Mouse (Mus musculus): ENCODE results near the gene Ss18l1. TPM values are rescaled to one million over a fixed set of nuclear protein-coding genes. Genes with fewer than 3 reads are reported as not detected.
A peak's percentile ranks its signal among the peaks of the same experiment; 100 is the strongest.

The Ss18l1 gene
- polyA plus RNA-seq, 1 experiment from 2014 or later, result 70.1 TPM

DNA sequence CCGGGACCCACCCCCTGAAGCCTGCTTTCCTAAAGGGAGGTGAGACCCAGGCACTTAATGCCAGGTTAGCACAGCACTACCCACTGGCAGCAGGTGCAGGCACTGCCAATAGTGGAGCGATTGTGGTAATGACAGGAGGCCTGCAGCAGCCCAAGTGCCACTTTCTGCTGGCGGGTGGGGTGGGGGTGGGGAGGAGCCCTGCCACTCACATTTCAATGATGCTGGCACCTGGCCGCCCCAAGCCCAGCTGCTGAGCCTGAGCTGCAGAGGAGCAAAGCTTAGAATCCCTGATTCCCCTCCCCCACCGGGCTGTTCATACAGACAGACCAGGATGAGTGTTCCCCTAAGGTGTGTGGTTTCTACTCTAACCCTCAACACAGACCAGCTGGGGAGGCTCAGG, 53.4 kb downstream of the Ss18l1 start:
- H3K4me3 ChIP-seq (replicated peaks; ENCODE audit: low read length), result no peak overlapping the region
- H3K36me3 ChIP-seq (ENCODE audit: control insufficient read depth, insufficient read depth), result no peaks in the 10 kb centered on the region
- no peak overlapping the region for H3K4me2 ChIP-seq (ENCODE audit: low read length)
- H3K9me3 ChIP-seq (ENCODE audit: control insufficient read depth, low read length), result no peaks in the 10 kb centered on the region
- peaks cover 8% of the 10 kb centered on the region; the same call in 1 of the 2 replicates for H3K27me3 ChIP-seq (replicated peaks; ENCODE audit: control insufficient read depth, insufficient read depth, low read length)
- 22% methylated on average over 5 of the region's 5 CpGs for WGBS
- H3K27ac ChIP-seq (ENCODE audit: low read length), result 0 out of 2 replicates have a peak overlapping the region, but pooled peaks have one; percentile 12
- no peak overlapping the region for H3K9ac ChIP-seq (replicated peaks; ENCODE audit: low read depth, low read length)
- H3K4me1 ChIP-seq (replicated peaks; ENCODE audit: control insufficient read depth, insufficient read depth, low read length), result peaks cover 25% of the 10 kb centered on the region
- peak; percentile 61 for ATAC-seq

DNA sequence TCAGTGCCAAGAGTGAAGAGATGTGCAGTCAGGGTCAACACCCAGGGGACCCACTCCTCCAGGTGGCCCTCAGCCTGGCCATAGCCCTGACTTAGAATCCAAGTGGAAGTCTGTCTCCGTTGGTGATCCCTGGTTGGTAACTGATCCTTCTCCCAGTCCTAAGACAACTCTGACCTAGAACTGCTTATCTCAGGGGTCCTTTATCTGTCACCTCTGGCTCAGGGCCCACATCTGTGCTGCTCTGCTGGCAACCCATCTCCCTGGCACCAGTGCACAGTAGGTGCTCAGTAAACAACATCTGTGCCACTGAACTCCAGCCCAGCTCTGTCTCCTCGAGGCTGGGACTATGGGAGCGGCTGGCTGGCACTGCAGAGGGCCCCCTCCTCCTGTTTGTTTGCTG, 55.3 kb downstream of the Ss18l1 start:
- H3K4me3 ChIP-seq (replicated peaks; ENCODE audit: low read length), result no peak overlapping the region
- peaks cover 24% of the 10 kb centered on the region for H3K27me3 ChIP-seq (replicated peaks; ENCODE audit: control insufficient read depth, insufficient read depth, low read length)
- H3K9ac ChIP-seq (replicated peaks; ENCODE audit: low read depth, low read length), result no peak overlapping the region
- no peak overlapping the region for H3K27ac ChIP-seq (ENCODE audit: low read length)
- ATAC-seq, result 0 out of 2 replicates have a peak, but pooled peaks have one; percentile 16
- no peak overlapping the region for H3K4me2 ChIP-seq (ENCODE audit: low read length)
- WGBS, result 37% methylated on average over 3 of the region's 3 CpGs
- peaks cover 26% of the 10 kb centered on the region for H3K4me1 ChIP-seq (replicated peaks; ENCODE audit: control insufficient read depth, insufficient read depth, low read length)
- no peaks in the 10 kb centered on the region for H3K36me3 ChIP-seq (ENCODE audit: control insufficient read depth, insufficient read depth)
- H3K9me3 ChIP-seq (ENCODE audit: control insufficient read depth, low read length), result no peaks in the 10 kb centered on the region

DNA sequence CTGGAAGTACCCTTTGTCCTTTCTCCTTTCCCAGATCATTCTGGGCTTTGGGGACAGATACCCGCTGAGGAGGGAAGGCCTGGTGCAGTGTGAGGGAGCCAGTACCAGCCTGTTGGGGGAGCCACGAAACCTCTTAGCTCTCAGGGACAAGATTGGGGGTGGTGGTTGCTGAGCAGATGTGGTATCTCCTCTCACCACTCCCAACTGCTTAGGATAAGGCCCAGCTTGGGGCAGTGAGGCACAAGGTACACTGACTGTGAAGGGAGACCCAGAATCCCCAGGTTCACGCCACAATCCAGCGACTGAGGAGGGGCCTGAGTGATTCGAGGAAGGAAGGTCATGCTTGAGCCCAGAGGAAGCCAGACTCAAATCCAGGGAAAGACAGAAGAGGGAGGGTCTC, 55.9 kb downstream of the Ss18l1 start:
- Histone ChIP-seq H3K4me2 (ENCODE audit: low read length) (no peak overlapping the region), H3K4me3 (replicated peaks; ENCODE audit: low read length) (no peak overlapping the region), H3K9me3 (ENCODE audit: control insufficient read depth, low read length) (no peaks in the 10 kb centered on the region), H3K9ac (replicated peaks; ENCODE audit: low read depth, low read length) (no peak overlapping the region), H3K36me3 (ENCODE audit: control insufficient read depth, insufficient read depth) (no peaks in the 10 kb centered on the region), H3K27ac (ENCODE audit: low read length) (no peak overlapping the region), H3K27me3 (replicated peaks; ENCODE audit: control insufficient read depth, insufficient read depth, low read length) (peaks cover 30% of the 10 kb centered on the region), H3K4me1 (replicated peaks; ENCODE audit: control insufficient read depth, insufficient read depth, low read length) (peaks cover 32% of the 10 kb centered on the region)
- ATAC-seq, result 0 out of 2 replicates have a peak, but pooled peaks have one; percentile 18
- 38% methylated on average over 5 of the region's 5 CpGs for WGBS

GRCm38 (mm10) chr2:180099529-180099928, 57.2 kb downstream of the Ss18l1 start:
- Histone ChIP-seq H3K4me3 (replicated peaks; ENCODE audit: low read length) (no peak overlapping the region), H3K9ac (replicated peaks; ENCODE audit: low read depth, low read length) (no peak overlapping the region), H3K36me3 (ENCODE audit: control insufficient read depth, insufficient read depth) (no peaks in the 10 kb centered on the region), H3K27ac (ENCODE audit: low read length) (no peak overlapping the region), H3K4me2 (ENCODE audit: low read length) (peak overlapping the region; percentile 35), H3K27me3 (replicated peaks; ENCODE audit: control insufficient read depth, insufficient read depth, low read length) (peaks cover 40% of the 10 kb centered on the region), H3K9me3 (ENCODE audit: control insufficient read depth, low read length) (no peaks in the 10 kb centered on the region), H3K4me1 (replicated peaks; ENCODE audit: control insufficient read depth, insufficient read depth, low read length) (peaks cover 45% of the 10 kb centered on the region)
- ATAC-seq, result no peak
- 12% methylated on average over 15 of the region's 15 CpGs for WGBS

- peaks cover 35% of the 10 kb centered on the region for H3K4me1 ChIP-seq (replicated peaks; ENCODE audit: control insufficient read depth, insufficient read depth, low read length)
- H3K27me3 ChIP-seq (replicated peaks; ENCODE audit: control insufficient read depth, insufficient read depth, low read length), result peaks cover 50% of the 10 kb centered on the region
- 0% methylated on average over 56 of the region's 57 CpGs for WGBS
- no peaks in the 10 kb centered on the region for H3K36me3 ChIP-seq (ENCODE audit: control insufficient read depth, insufficient read depth)
- peak overlapping the region; percentile 59 for H3K9ac ChIP-seq (replicated peaks; ENCODE audit: low read depth, low read length)
- no peak overlapping the region for H3K27ac ChIP-seq (ENCODE audit: low read length)
- H3K9me3 ChIP-seq (ENCODE audit: control insufficient read depth, low read length), result no peaks in the 10 kb centered on the region
- peak overlapping the region; percentile 59 for H3K4me3 ChIP-seq (replicated peaks; ENCODE audit: low read length)
- peak; percentile 13; the same call in 1 of the 2 replicates for ATAC-seq
- peak overlapping the region; percentile 94 for H3K4me2 ChIP-seq (ENCODE audit: low read length)
These were observed 61.1 kb downstream of the Ss18l1 start for GRCm38 (mm10) chr2:180103151-180103977.

DNA sequence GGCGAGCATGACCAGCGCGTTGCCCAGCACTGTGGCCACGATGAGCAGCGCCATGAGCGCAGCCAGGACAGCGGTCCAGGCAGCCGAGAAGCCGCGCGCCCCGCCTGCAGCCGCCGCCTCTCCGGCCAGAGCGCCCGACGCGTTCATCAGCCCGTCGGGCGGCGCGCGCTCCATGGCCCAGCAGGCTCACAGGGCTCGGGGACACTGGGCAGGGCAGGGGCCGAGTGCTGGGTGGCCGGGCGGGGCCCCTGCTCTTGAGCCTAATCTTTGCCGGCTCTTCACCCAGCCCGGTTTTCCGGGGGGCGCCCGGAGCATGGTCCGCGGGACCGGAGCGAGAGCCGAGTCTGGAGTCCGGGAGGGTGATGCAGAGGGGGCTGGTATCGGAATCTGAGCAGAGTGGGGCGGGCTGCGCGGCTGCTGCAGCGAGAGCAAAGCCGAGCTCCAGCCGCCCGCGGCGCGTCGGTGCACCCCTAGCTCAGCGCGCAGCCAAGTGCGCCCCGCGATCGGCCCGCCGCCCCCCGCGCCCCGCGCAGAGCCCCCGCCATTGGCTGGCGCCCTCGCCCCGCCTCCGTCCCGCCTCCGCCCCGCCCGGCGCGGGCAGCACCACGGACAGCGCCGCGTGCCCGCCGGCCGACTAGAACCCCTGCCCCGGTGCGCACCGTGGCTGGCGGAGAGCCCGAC, 61.8 kb downstream of the Ss18l1 start, which contains the start of gene Hrh3:
Gene Hrh3 (minus strand): TSS at position 511 of the 681 bp plus-strand sequence.
- Histone ChIP-seq H3K27ac (ENCODE audit: low read length) (no peak within 1 kb of the TSS), H3K36me3 (ENCODE audit: control insufficient read depth, insufficient read depth) (no peaks in the 10 kb centered on the region), H3K27me3 (replicated peaks; ENCODE audit: control insufficient read depth, insufficient read depth, low read length) (peaks cover 48% of the 10 kb centered on the region)

DNA sequence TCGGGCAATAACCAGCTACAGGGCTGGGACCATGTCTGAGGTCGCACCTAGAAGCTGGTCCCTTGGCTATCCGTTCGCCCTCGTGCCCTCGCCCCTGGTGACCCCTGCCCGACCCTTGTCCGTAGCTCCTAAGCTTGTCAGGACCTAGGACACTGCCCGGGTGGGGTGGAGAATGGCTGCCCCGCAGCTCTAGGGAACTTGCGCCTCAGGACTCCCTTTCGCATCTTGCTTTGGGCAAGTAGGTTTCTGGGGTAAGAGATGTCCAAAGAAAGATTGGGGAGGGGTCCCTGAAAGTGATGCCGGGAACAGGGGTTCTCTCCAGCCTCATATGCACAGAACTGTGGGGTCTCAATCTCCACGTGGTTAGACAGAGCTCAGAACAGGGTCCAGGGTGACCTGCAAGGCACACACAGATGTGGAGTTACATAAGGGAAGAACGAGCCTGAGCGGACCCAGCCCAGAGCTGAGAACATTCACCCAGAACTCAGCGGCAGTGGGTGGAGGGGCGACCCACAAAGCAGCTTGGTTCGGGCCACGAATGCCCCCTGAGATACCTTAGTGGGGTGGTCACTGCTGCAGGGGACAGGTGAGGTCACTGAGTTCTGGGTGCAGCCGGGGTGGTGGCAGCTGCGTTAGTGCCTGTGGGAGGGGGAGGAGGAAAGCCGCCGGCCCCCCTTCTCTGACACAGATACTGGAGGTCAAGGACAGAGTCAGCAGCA, 62.5 kb downstream of the Ss18l1 start:
- H3K9ac ChIP-seq (replicated peaks; ENCODE audit: low read depth, low read length), result peak overlapping the region; percentile 59
- 8% methylated on average over 24 of the region's 24 CpGs for WGBS
- no peak for ATAC-seq

More for the DNA sequence above, 61.8 kb downstream of the Ss18l1 start, which contains the start of gene Hrh3:
- under 1% methylated on average over 65 of the region's 87 CpGs for WGBS
- H3K9ac ChIP-seq (replicated peaks; ENCODE audit: low read depth, low read length), result peak within 1 kb of the TSS; percentile 59
- H3K4me2 ChIP-seq (ENCODE audit: low read length), result peak within 1 kb of the TSS; percentile 94
- H3K4me1 ChIP-seq (replicated peaks; ENCODE audit: control insufficient read depth, insufficient read depth, low read length), result peaks cover 35% of the 10 kb centered on the region
- H3K4me3 ChIP-seq (replicated peaks; ENCODE audit: low read length), result peak within 1 kb of the TSS; percentile 59
- no peaks in the 10 kb centered on the region for H3K9me3 ChIP-seq (ENCODE audit: control insufficient read depth, low read length)
- ATAC-seq, result peak; percentile 80

DNA sequence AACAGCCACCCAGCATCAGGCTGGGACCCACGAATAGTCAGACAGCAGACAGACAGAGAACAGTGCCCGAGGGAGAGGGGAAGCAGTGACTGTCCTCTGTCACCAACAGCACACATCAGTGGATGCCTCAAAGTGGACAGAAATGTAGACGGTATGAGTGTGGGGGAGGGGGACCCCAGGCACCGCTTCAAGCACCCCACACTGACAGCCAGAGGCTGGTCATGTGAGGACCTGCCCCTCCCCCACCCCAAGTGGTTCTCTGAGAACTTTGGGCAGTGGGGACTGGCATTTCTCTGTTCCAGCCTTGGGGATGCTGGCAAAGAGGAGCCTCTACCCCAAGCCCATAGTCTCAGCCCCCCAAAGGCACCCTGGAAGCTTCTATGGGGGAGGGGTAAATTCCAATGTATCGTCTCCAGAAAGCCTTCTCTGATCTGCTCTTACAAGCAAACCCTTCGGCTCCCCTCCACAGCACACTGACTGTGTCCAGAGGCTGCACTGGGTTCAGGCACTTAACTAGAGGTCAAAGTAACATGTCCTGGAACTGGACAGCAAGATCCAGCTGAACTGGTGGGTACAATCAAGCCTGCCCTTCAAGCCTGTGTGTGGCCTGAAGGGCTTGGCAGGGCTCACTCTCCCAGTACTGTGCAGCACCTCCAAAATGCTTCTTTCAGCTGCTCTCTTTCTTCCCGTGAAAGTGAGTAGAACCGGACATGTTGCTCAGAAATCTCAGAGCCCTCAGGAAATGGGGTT, 63.3 kb downstream of the Ss18l1 start:
- Histone ChIP-seq H3K4me3 (replicated peaks; ENCODE audit: low read length) (no peak overlapping the region), H3K4me1 (replicated peaks; ENCODE audit: control insufficient read depth, insufficient read depth, low read length) (peaks cover 25% of the 10 kb centered on the region), H3K9me3 (ENCODE audit: control insufficient read depth, low read length) (no peaks in the 10 kb centered on the region), H3K9ac (replicated peaks; ENCODE audit: low read depth, low read length) (no peak overlapping the region), H3K36me3 (ENCODE audit: control insufficient read depth, insufficient read depth) (no peaks in the 10 kb centered on the region), H3K27ac (ENCODE audit: low read length) (no peak overlapping the region), H3K4me2 (ENCODE audit: low read length) (no peak overlapping the region), H3K27me3 (replicated peaks; ENCODE audit: control insufficient read depth, insufficient read depth, low read length) (peaks cover 43% of the 10 kb centered on the region)
- ATAC-seq, result no peak
- WGBS, result 24% methylated on average over 8 of the region's 8 CpGs

More for the DNA sequence above, 62.5 kb downstream of the Ss18l1 start:
- Histone ChIP-seq H3K4me3 (replicated peaks; ENCODE audit: low read length) (peak overlapping the region; percentile 59), H3K27ac (ENCODE audit: low read length) (no peak overlapping the region), H3K27me3 (replicated peaks; ENCODE audit: control insufficient read depth, insufficient read depth, low read length) (peaks cover 48% of the 10 kb centered on the region), H3K9me3 (ENCODE audit: control insufficient read depth, low read length) (no peaks in the 10 kb centered on the region), H3K4me1 (replicated peaks; ENCODE audit: control insufficient read depth, insufficient read depth, low read length) (peaks cover 29% of the 10 kb centered on the region), H3K36me3 (ENCODE audit: control insufficient read depth, insufficient read depth) (no peaks in the 10 kb centered on the region), H3K4me2 (ENCODE audit: low read length) (peak overlapping the region; percentile 94)

All from forebrain, embryonic 16.5 days (tissue).